Mouse (Mus musculus) myocyte (in vitro differentiated cells): ENCODE measurements at regions not wholly inside any gene's neighbourhood (a gene's known extent, or its start where the extent isn't known, plus 50 kb on each side); places are given as distances from the start of the nearest gene placed in this dataset.

Source experiments
- E2F4 ChIP-seq: IDR thresholded peaks from one replicate; pipeline ENCODE4 v1.6.1; 2011; ENCODE audit warnings: mild to moderate bottlenecking, control low read depth, moderate library complexity; ENCODE audit not compliant: insufficient read depth
- MAX ChIP-seq: IDR thresholded peaks from one replicate; pipeline ENCODE4 v1.6.1; 2011; ENCODE audit warnings: low read depth, mild to moderate bottlenecking, control low read depth
- MYOD1 ChIP-seq, 3 experiments: IDR thresholded peaks; one replicate each; pipeline ENCODE4 v1.6.1; 2011; ENCODE audit warnings: control low read depth in 2 of 3, low read depth in 2 of 3, mild to moderate bottlenecking in 2 of 3, moderate library complexity in 1 of 3; ENCODE audit not compliant: insufficient read length in 2 of 3, control insufficient read depth in 1 of 3
- MYOG ChIP-seq, 3 experiments: IDR thresholded peaks; one replicate each; pipeline ENCODE4 v1.6.1; 2011; ENCODE audit warnings: control low read depth in 2 of 3, low read depth in 2 of 3, mild to moderate bottlenecking in 2 of 3; ENCODE audit not compliant: insufficient read length in 2 of 3, control insufficient read depth in 1 of 3, insufficient read depth in 1 of 3
- POLR2A ChIP-seq: IDR thresholded peaks from one replicate; pipeline ENCODE4 v1.6.1; 2011; ENCODE audit warnings: low read depth, mild to moderate bottlenecking, control low read depth, moderate library complexity; ENCODE audit not compliant: insufficient read length
- POLR2AphosphoS2 ChIP-seq: IDR thresholded peaks from one replicate; pipeline ENCODE4 v1.6.1; 2011; ENCODE audit warnings: low read depth, control low read depth; ENCODE audit not compliant: insufficient read length
- TCF12 ChIP-seq: IDR thresholded peaks from one replicate; pipeline ENCODE4 v1.6.1; 2011; ENCODE audit warnings: mild to moderate bottlenecking, control low read depth; ENCODE audit not compliant: poor library complexity, insufficient read depth, severe bottlenecking
- TCF3 ChIP-seq: IDR thresholded peaks from one replicate; pipeline ENCODE4 v1.6.1; 2011; ENCODE audit warnings: low read depth, control low read depth; ENCODE audit not compliant: insufficient read length
- USF1 ChIP-seq: IDR thresholded peaks from one replicate; pipeline ENCODE4 v1.6.1; 2011; ENCODE audit warnings: low read depth, mild to moderate bottlenecking, control low read depth, moderate library complexity

DNA sequence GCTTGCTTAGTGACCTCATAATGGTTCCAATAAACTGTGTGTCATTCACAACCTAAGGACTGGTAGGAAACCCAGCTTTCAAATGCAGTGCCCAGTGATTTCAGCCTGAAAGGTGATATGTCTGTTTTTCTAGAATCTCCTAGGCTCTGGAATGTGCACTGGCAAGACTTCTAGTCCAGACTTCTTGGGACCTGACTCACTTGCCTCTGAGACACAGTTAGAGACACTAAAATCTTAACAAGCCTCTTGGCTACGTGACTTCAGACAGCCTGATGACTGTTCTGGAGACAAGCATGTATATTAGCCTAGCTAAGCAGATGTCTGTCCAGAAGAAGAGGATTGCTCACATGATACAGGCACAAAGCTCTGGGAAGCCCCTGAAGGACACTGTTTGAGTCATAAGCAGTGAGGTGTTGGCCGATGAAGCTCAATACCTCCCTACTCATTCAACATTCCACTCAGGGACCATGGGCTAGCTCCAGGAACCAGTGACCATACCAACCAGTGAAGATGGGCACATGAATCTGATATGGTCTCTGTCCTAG, 118.9 kb downstream of the Mtx3 start:
- no peak for TF ChIP-seq E2F4
- TF ChIP-seq POLR2A, result no peak
- no peak for TF ChIP-seq USF1
- TF ChIP-seq POLR2AphosphoS2, result no peak
- TF ChIP-seq MYOG (IDR thresholded peaks at IDR 0.05; ENCODE audit: control insufficient read depth in 1 of 3, insufficient read depth in 1 of 3, insufficient read length in 2 of 3, low read depth in 2 of 3), result no peak
- TF ChIP-seq MYOD1 (IDR thresholded peaks at IDR 0.05; ENCODE audit: control insufficient read depth in 1 of 3, insufficient read length in 2 of 3, low read depth in 2 of 3), result no peak
- TF ChIP-seq MAX, result no peak
- TF ChIP-seq TCF3, result no peak
- TF ChIP-seq TCF12, result no peak
